Mouse (Mus musculus) lung, adult 2 months (tissue): ENCODE data around the gene Fgr.

Experiments
- CTCF ChIP-seq: fragments of 200-500 bp; IDR thresholded peaks from 2 replicates; pipeline ENCODE4 v1.5.1; 2011; ENCODE audit warnings: mild to moderate bottlenecking, low read length, control low read depth; ENCODE audit not compliant: insufficient read depth
- POLR2A ChIP-seq: fragments of 200-500 bp; IDR thresholded peaks from 2 replicates; pipeline ENCODE4 v1.6.1; 2011; ENCODE audit warnings: low read depth, mild to moderate bottlenecking, control low read depth, low read length, borderline replicate concordance; ENCODE audit errors: extremely low read depth

DNA sequence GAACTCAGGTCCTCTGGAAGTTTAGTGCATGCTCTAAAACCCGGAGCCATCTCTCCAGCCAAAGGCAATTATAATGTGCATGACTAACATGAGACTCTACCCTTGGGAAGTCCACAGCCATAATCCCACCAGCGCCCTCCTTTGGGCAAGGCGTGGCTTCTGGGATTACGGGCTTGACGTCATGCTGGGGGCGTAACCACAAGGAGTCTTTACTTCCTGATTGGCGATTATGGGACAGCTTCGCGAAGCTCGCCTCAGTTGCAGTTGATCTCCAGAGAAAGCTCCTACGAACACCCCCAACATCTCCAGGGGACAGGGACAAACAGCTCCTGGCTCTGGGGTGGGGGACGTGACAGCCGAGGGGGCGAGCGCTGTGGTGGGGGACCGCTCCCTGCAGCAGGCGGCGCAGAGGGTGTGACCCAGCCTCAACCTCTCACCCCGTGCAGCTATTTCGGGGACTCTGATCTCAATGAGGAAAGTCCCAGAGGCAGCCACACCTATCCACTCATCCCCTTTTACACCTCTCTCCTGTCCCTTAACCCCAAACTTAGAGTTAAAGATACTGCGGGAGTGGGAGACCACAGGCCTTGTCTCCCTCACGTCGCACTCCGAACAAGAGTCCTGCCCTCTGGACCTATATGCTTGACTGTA lies 23.9 kb upstream of the Fgr start:
- TF ChIP-seq CTCF (no peak), POLR2A (no peak)
